Mouse (Mus musculus): ENCODE results near the gene Slfn9. TPM values are rescaled to one million over a fixed set of nuclear protein-coding genes. Genes with fewer than 3 reads are reported as not detected.
"Not testable (repeated sequence)": the region's sequence is repeated elsewhere in the genome, so short reads cannot be mapped to it uniquely, and the experiment has no call there.

The Slfn9 gene
- polyA plus RNA-seq (2015; fragmentation: Nextera tagmentation; extraction: Ambion mirVana) = 4.5 and 5.6 TPM in 2 replicates

- WGBS (ENCODE audit: insufficient replicate concordance) = 2% methylated on average over 14 of the region's 14 CpGs
- H3K9ac ChIP-seq (ENCODE audit: low read depth, low read length) = peak within 1 kb of the TSS; percentile 54
- H3K4me2 ChIP-seq (ENCODE audit: low read depth, low read length) = peak within 1 kb of the TSS; percentile 67
- H3K36me3 ChIP-seq (ENCODE audit: control insufficient read depth, insufficient read depth) = no peaks in the 10 kb centered on the region
- H3K9me3 ChIP-seq (replicated peaks; ENCODE audit: control insufficient read depth, low read length) = no peaks in the 10 kb centered on the region
- peak within 1 kb of the TSS; percentile 59 for H3K27ac ChIP-seq (ENCODE audit: low read length)
- peaks cover 7% of the 10 kb centered on the region; the same call in 1 of the 2 replicates for H3K4me1 ChIP-seq (ENCODE audit: control insufficient read depth, low read depth, low read length)
- H3K27me3 ChIP-seq (ENCODE audit: control insufficient read depth, insufficient read depth, low read depth, low read length) = no peaks in the 10 kb centered on the region
- 0 out of 2 replicates have a peak, but pooled peaks have one; percentile 39 for ATAC-seq (ENCODE audit: low read depth)
- H3K4me3 ChIP-seq (ENCODE audit: low read depth, low read length) = peak within 1 kb of the TSS; percentile 67
Observed at GRCm38 (mm10) chr11:82991469-82992166, at the start of gene Slfn9. Gene Slfn9 (minus strand): TSS chr11:82991830.

DNA sequence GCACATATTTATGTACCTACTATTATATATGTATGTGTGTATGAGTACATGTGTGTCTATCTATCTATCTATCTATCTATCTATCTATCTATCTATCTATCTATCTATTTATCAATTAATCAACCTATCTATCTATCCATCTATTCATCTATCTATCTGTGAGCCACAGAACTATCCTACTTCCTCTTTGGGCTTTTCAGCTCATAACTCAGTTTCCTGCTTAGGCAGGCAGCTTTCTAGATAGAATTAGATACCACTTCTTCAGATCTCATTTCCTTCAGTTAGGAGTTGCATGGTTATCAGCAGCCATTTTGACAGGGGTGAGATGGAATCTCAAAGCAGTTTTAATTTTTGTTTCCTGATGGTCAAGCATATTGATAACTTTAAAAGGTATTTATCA lies 49.4 kb upstream of the Slfn9 start:
- Histone ChIP-seq H3K9me3 (replicated peaks; ENCODE audit: control insufficient read depth, low read length) (no peaks in the 10 kb centered on the region), H3K4me3 (ENCODE audit: low read depth, low read length) (no peak overlapping the region), H3K4me1 (ENCODE audit: control insufficient read depth, low read depth, low read length) (no peaks in the 10 kb centered on the region), H3K4me2 (ENCODE audit: low read depth, low read length) (no peak overlapping the region), H3K9ac (ENCODE audit: low read depth, low read length) (no peak overlapping the region), H3K27ac (ENCODE audit: low read length) (no peak overlapping the region), H3K27me3 (ENCODE audit: control insufficient read depth, insufficient read depth, low read depth, low read length) (no peaks in the 10 kb centered on the region), H3K36me3 (ENCODE audit: control insufficient read depth, insufficient read depth) (no peaks in the 10 kb centered on the region)
- ATAC-seq (ENCODE audit: low read depth) = no peak

- no peak for ATAC-seq (ENCODE audit: low read depth)
- H3K4me3 ChIP-seq (ENCODE audit: low read depth, low read length) = no peak overlapping the region
Observed at GRCm38 (mm10) chr11:83040325-83040724, 48.7 kb upstream of the Slfn9 start.

GRCm38 (mm10) chr11:83039796-83040195 lies 48.2 kb upstream of the Slfn9 start:
- Histone ChIP-seq H3K27me3 (ENCODE audit: control insufficient read depth, insufficient read depth, low read depth, low read length) (no peaks in the 10 kb centered on the region), H3K9me3 (replicated peaks; ENCODE audit: control insufficient read depth, low read length) (no peaks in the 10 kb centered on the region), H3K4me1 (ENCODE audit: control insufficient read depth, low read depth, low read length) (no peaks in the 10 kb centered on the region), H3K4me2 (ENCODE audit: low read depth, low read length) (peak overlapping the region; percentile 19; the same call in 1 of the 2 replicates), H3K4me3 (ENCODE audit: low read depth, low read length) (no peak overlapping the region), H3K27ac (ENCODE audit: low read length) (no peak overlapping the region), H3K9ac (ENCODE audit: low read depth, low read length) (no peak overlapping the region), H3K36me3 (ENCODE audit: control insufficient read depth, insufficient read depth) (no peaks in the 10 kb centered on the region)
- no peak for ATAC-seq (ENCODE audit: low read depth)
- 11% methylated on average over 19 of the region's 19 CpGs for WGBS (ENCODE audit: insufficient replicate concordance)

More at GRCm38 (mm10) chr11:83040325-83040724, 48.7 kb upstream of the Slfn9 start:
- WGBS (ENCODE audit: insufficient replicate concordance) = 5% methylated on average over 1 of the region's 1 CpGs
- H3K27me3 ChIP-seq (ENCODE audit: control insufficient read depth, insufficient read depth, low read depth, low read length) = no peaks in the 10 kb centered on the region
- H3K27ac ChIP-seq (ENCODE audit: low read length) = no peak overlapping the region
- H3K9ac ChIP-seq (ENCODE audit: low read depth, low read length) = no peak overlapping the region
- H3K4me2 ChIP-seq (ENCODE audit: low read depth, low read length) = 0 out of 2 replicates have a peak overlapping the region, but pooled peaks have one; percentile 19
- H3K4me1 ChIP-seq (ENCODE audit: control insufficient read depth, low read depth, low read length) = no peaks in the 10 kb centered on the region
- H3K36me3 ChIP-seq (ENCODE audit: control insufficient read depth, insufficient read depth) = no peaks in the 10 kb centered on the region
- H3K9me3 ChIP-seq (replicated peaks; ENCODE audit: control insufficient read depth, low read length) = no peaks in the 10 kb centered on the region

GRCm38 (mm10) chr11:83039156-83039555 lies 47.5 kb upstream of the Slfn9 start:
- Histone ChIP-seq H3K9me3 (replicated peaks; ENCODE audit: control insufficient read depth, low read length) (no peaks in the 10 kb centered on the region), H3K27ac (ENCODE audit: low read length) (no peak overlapping the region), H3K4me3 (ENCODE audit: low read depth, low read length) (no peak overlapping the region), H3K36me3 (ENCODE audit: control insufficient read depth, insufficient read depth) (no peaks in the 10 kb centered on the region), H3K4me2 (ENCODE audit: low read depth, low read length) (no peak overlapping the region), H3K4me1 (ENCODE audit: control insufficient read depth, low read depth, low read length) (no peaks in the 10 kb centered on the region), H3K9ac (ENCODE audit: low read depth, low read length) (no peak overlapping the region), H3K27me3 (ENCODE audit: control insufficient read depth, insufficient read depth, low read depth, low read length) (no peaks in the 10 kb centered on the region)
- ATAC-seq (ENCODE audit: low read depth) = no peak
- 67% methylated on average over 1 of the region's 1 CpGs for WGBS (ENCODE audit: insufficient replicate concordance)

DNA sequence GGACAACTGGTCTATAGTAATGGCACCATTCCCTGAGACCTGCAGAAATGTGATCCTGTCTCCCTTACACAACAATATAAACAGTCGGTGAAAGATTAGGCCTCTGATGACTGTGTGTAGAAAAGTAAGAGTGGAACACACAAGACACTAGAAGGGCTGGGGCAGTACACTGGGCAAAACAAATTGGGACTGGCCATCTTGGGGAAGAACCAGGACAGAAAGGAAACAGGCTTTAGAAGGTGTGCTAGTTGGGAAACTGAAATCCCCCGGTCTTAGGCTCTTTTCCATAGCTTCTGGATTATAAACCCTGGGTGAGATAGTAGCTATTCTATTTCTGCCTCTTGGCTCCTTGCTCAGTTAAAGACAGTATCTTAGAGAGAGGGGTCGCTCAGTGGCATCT lies 47.1 kb upstream of the Slfn9 start:
- 56% methylated on average over 3 of the region's 3 CpGs for WGBS (ENCODE audit: insufficient replicate concordance)
- ATAC-seq (ENCODE audit: low read depth); H3K4me2 ChIP-seq (ENCODE audit: low read depth, low read length): not testable (repeated sequence)

DNA sequence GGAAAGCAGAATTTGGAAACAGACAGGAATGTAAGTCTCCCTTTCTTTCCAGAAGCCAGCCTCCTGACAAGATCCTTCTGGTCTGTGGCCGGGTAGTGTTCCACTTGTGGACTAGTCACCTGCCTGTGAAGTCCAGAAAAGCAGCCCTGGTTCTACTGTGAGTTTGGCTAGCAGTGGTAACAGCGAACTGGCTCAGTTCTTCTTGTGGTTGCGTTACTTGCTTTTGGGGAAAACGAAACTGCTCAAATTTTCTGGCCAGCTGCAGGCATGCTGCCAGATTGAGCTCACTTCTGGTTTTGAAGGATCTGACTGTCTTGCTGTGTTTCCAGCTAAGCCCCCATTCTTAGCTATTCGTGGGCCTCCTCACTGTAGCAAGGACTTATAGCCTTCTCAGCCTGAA lies 29.0 kb upstream of the Slfn9 start, which contains the start of gene Slfn8:
Gene Slfn8 (minus strand): TSS at position 190 of the 400 bp plus-strand sequence.
- no peaks in the 10 kb centered on the region for H3K4me1 ChIP-seq (ENCODE audit: control insufficient read depth, low read depth, low read length)
- peak within 1 kb of the TSS; percentile 17; the same call in 1 of the 2 replicates for H3K4me3 ChIP-seq (ENCODE audit: low read depth, low read length)
- no peak within 1 kb of the TSS for H3K9ac ChIP-seq (ENCODE audit: low read depth, low read length)
- H3K27me3 ChIP-seq (ENCODE audit: control insufficient read depth, insufficient read depth, low read depth, low read length) = no peaks in the 10 kb centered on the region
- peak within 1 kb of the TSS; percentile 24; the same call in 1 of the 2 replicates for H3K27ac ChIP-seq (ENCODE audit: low read length)
- 18% methylated on average over 5 of the region's 5 CpGs for WGBS (ENCODE audit: insufficient replicate concordance)
- H3K4me2 ChIP-seq (ENCODE audit: low read depth, low read length) = peak within 1 kb of the TSS; percentile 37
- H3K36me3 ChIP-seq (ENCODE audit: control insufficient read depth, insufficient read depth) = no peaks in the 10 kb centered on the region
- ATAC-seq (ENCODE audit: low read depth) = no peak
- H3K9me3 ChIP-seq (replicated peaks; ENCODE audit: control insufficient read depth, low read length) = no peaks in the 10 kb centered on the region

More for the DNA sequence above, 47.1 kb upstream of the Slfn9 start:
- H3K36me3 ChIP-seq (ENCODE audit: control insufficient read depth, insufficient read depth); H3K27ac ChIP-seq (ENCODE audit: low read length); H3K4me3 ChIP-seq (ENCODE audit: low read depth, low read length); H3K27me3 ChIP-seq (ENCODE audit: control insufficient read depth, insufficient read depth, low read depth, low read length); H3K4me1 ChIP-seq (ENCODE audit: control insufficient read depth, low read depth, low read length); H3K9ac ChIP-seq (ENCODE audit: low read depth, low read length); H3K9me3 ChIP-seq (replicated peaks; ENCODE audit: control insufficient read depth, low read length): not testable (repeated sequence)

DNA sequence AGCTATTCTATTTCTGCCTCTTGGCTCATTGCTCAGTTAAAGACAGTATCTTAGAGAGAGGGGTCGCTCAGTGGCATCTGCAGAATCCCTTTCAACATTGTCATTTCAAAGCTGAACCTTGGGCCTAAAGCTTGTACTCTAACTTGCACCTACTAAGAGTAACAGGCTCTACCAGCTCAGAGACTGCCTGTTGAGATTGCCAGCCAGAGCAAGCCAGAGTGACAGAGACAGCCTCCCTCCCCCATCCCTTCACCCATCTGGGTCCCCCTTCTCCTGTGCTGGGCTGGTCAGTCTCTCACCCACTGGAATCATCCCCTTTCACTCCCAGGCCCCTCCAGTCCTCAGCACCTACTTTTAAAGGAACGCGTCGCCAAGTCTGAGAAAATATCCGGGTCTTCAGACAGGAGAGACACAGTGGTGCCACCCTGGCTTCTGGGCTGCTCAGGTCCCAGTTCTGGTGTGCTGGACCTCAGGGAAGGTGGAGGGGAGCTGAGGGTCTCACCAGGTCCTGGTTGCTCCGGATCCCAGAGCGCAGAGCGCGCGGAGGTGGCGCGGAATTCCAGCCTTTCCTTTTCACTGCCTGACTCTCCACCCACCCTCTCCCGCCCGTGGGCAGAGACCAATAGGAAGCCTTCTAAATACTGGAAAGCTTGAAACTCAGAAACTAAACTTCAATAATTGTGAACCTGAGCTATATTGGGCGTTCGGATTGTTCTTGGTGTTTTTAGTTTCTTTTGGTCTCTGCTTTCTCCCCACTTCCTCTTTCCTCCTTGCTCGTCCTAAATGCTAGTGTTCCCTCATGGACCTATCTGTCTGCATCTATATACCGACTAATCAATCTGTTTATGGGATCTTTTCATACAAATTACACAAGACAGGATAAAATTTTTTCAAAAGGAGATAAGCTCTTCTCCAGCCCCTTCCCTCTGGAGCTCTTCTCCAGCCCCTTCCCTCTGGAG lies 28.2 kb upstream of the Slfn9 start:
- not testable (repeated sequence) for H3K4me1 ChIP-seq (ENCODE audit: control insufficient read depth, low read depth, low read length); H3K9me3 ChIP-seq (replicated peaks; ENCODE audit: control insufficient read depth, low read length); H3K9ac ChIP-seq (ENCODE audit: low read depth, low read length); ATAC-seq (ENCODE audit: low read depth); H3K36me3 ChIP-seq (ENCODE audit: control insufficient read depth, insufficient read depth); H3K27me3 ChIP-seq (ENCODE audit: control insufficient read depth, insufficient read depth, low read depth, low read length)
- Histone ChIP-seq H3K4me2 (ENCODE audit: low read depth, low read length) (peak overlapping the region; percentile 37), H3K27ac (ENCODE audit: low read length) (peak overlapping the region; percentile 24; the same call in 1 of the 2 replicates), H3K4me3 (ENCODE audit: low read depth, low read length) (peak overlapping the region; percentile 17; the same call in 1 of the 2 replicates)
- WGBS (ENCODE audit: insufficient replicate concordance) = 59% methylated on average over 18 of the region's 18 CpGs
